Mouse (Mus musculus) myocyte (in vitro differentiated cells): ENCODE data around the gene H2-Eb2. TPM values are rescaled to one million over a fixed set of nuclear protein-coding genes. Genes with fewer than 3 reads are reported as not detected.

Source experiments
- H3K27me3 ChIP-seq: one replicate; pipeline ENCODE4 v1.6.1; 2011; ENCODE audit not compliant: control insufficient read depth, insufficient read depth, insufficient read length
- H3K36me3 ChIP-seq: one replicate; pipeline ENCODE4 v1.6.1; 2011; ENCODE audit not compliant: control insufficient read depth, insufficient read depth
- H3K4me2 ChIP-seq: one replicate; pipeline ENCODE4 v1.6.1; 2011; ENCODE audit warnings: low read depth, control low read depth
- H3K4me3 ChIP-seq: one replicate; pipeline ENCODE4 v1.5.1; 2011; ENCODE audit warnings: mild to moderate bottlenecking, control low read depth, moderate library complexity
- H3K79me2 ChIP-seq: one replicate; pipeline ENCODE4 v1.6.1; 2011; ENCODE audit not compliant: control insufficient read depth, insufficient read depth
- H3ac ChIP-seq: one replicate; pipeline ENCODE4 v1.6.1; 2011; ENCODE audit not compliant: control insufficient read depth, insufficient read length
- CEBPB ChIP-seq: IDR thresholded peaks from 2 replicates; pipeline ENCODE4 v1.6.1; 2011; ENCODE audit warnings: mild to moderate bottlenecking, moderate library complexity; ENCODE audit not compliant: poor library complexity, insufficient read depth, severe bottlenecking
- E2F4 ChIP-seq: IDR thresholded peaks from one replicate; pipeline ENCODE4 v1.6.1; 2011; ENCODE audit warnings: mild to moderate bottlenecking, control low read depth, moderate library complexity; ENCODE audit not compliant: insufficient read depth
- MAX ChIP-seq: IDR thresholded peaks from one replicate; pipeline ENCODE4 v1.6.1; 2011; ENCODE audit warnings: low read depth, mild to moderate bottlenecking, control low read depth
- MYOD1 ChIP-seq, 3 experiments: IDR thresholded peaks; one replicate each; pipeline ENCODE4 v1.6.1; 2011; ENCODE audit warnings: control low read depth in 2 of 3, low read depth in 2 of 3, mild to moderate bottlenecking in 2 of 3, moderate library complexity in 1 of 3; ENCODE audit not compliant: insufficient read length in 2 of 3, control insufficient read depth in 1 of 3
- MYOG ChIP-seq, 3 experiments: IDR thresholded peaks; one replicate each; pipeline ENCODE4 v1.6.1; 2011; ENCODE audit warnings: control low read depth in 2 of 3, low read depth in 2 of 3, mild to moderate bottlenecking in 2 of 3; ENCODE audit not compliant: insufficient read length in 2 of 3, control insufficient read depth in 1 of 3, insufficient read depth in 1 of 3
- POLR2A ChIP-seq: IDR thresholded peaks from one replicate; pipeline ENCODE4 v1.6.1; 2011; ENCODE audit warnings: low read depth, mild to moderate bottlenecking, control low read depth, moderate library complexity; ENCODE audit not compliant: insufficient read length
- POLR2AphosphoS2 ChIP-seq: IDR thresholded peaks from one replicate; pipeline ENCODE4 v1.6.1; 2011; ENCODE audit warnings: low read depth, control low read depth; ENCODE audit not compliant: insufficient read length
- REST ChIP-seq: IDR thresholded peaks from one replicate; pipeline ENCODE4 v1.6.1; 2011; ENCODE audit warnings: mild to moderate bottlenecking, control low read depth, moderate library complexity; ENCODE audit not compliant: insufficient read depth, insufficient read length
- SRF ChIP-seq: IDR thresholded peaks from one replicate; pipeline ENCODE4 v1.6.1; 2011; ENCODE audit warnings: low read depth; ENCODE audit not compliant: control insufficient read depth, insufficient read length
- TCF12 ChIP-seq: IDR thresholded peaks from one replicate; pipeline ENCODE4 v1.6.1; 2011; ENCODE audit warnings: mild to moderate bottlenecking, control low read depth; ENCODE audit not compliant: poor library complexity, insufficient read depth, severe bottlenecking
- TCF3 ChIP-seq: IDR thresholded peaks from one replicate; pipeline ENCODE4 v1.6.1; 2011; ENCODE audit warnings: low read depth, control low read depth; ENCODE audit not compliant: insufficient read length
- USF1 ChIP-seq: IDR thresholded peaks from one replicate; pipeline ENCODE4 v1.6.1; 2011; ENCODE audit warnings: low read depth, mild to moderate bottlenecking, control low read depth, moderate library complexity
- polyA plus RNA-seq: library from polyadenylated mRNA; unstranded; fragments of >200 nt; fragmentation: generic; extraction: Trizol; gene quantifications from one replicate; pipeline ENCODE4 v1.2.1, GENCODE M21; 2012; ENCODE audit warnings: missing spikeins

Gene H2-Eb2
- polyA plus RNA-seq, 1 experiment: not detected

DNA sequence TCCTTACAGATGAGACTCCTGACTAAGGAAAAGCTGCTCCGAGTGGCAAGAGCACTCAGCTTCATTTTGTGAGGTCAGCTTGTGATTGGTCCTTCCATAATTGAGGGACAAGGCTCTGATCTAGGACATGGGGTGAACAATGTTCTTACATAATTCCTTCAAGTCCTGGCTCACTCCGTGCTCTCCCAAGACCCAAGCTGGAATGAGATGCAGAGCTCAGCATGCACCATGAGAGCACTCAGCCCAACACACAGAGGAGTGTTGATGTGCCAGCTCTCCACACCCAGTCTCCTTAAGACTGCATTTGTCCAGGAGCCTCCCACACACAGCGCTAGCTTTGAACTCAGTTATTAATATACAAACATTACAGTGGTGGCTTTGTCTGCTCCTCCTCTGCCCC is 59.2 kb downstream of the H2-Eb2 start:
- Histone ChIP-seq H3K4me3 (no peak overlapping the region), H3K27me3 (no peaks in the 10 kb centered on the region), H3K79me2 (no peaks in the 10 kb centered on the region), H3K36me3 (no peaks in the 10 kb centered on the region), H3ac (no peak overlapping the region), H3K4me2 (no peak overlapping the region)
- no peak for TF ChIP-seq POLR2A
- no peak for TF ChIP-seq CEBPB
- TF ChIP-seq MYOD1 (IDR thresholded peaks at IDR 0.05; ENCODE audit: control insufficient read depth in 1 of 3, insufficient read length in 2 of 3, low read depth in 2 of 3): no peak
- no peak for TF ChIP-seq POLR2AphosphoS2
- no peak for TF ChIP-seq USF1
- TF ChIP-seq TCF3: no peak

GRCm38 (mm10) chr17:34386656-34387055 is 61.2 kb downstream of the H2-Eb2 start:
- H3K27me3 ChIP-seq: peaks cover 5% of the 10 kb centered on the region
- H3K4me3 ChIP-seq: no peak overlapping the region
- TF ChIP-seq TCF12: no peak
- H3K79me2 ChIP-seq: no peaks in the 10 kb centered on the region
- H3K36me3 ChIP-seq: no peaks in the 10 kb centered on the region
- no peak overlapping the region for H3ac ChIP-seq
- no peak overlapping the region for H3K4me2 ChIP-seq

DNA sequence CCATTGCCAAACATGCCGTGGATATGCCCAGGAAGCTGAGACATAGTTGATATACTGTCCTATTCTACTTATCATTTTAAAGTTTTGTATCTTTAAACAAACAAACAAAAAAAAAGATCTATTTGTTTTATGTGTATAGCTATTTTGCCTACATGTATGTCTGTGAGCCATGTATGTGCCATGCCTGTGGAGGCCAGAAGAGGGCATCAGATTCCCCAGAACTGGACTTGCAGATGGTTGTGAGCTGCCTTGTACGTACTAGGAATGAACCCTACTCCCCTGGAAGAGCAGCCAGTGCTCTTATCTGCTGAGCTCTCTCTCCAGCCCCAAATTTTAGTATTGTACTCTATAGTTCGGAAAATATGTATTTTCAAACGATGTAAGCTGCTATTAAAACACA is 63.0 kb downstream of the H2-Eb2 start:
- TF ChIP-seq TCF3 (no peak), E2F4 (no peak), POLR2A (no peak), TCF12 (no peak), REST (no peak), USF1 (no peak), MAX (no peak), SRF (no peak), CEBPB (no peak), MYOG (IDR thresholded peaks at IDR 0.05; ENCODE audit: control insufficient read depth in 1 of 3, insufficient read depth in 1 of 3, insufficient read length in 2 of 3, low read depth in 2 of 3) (no peak), POLR2AphosphoS2 (no peak), MYOD1 (IDR thresholded peaks at IDR 0.05; ENCODE audit: control insufficient read depth in 1 of 3, insufficient read length in 2 of 3, low read depth in 2 of 3) (no peak)
- H3K36me3 ChIP-seq: no peaks in the 10 kb centered on the region
- H3K27me3 ChIP-seq: peaks cover 12% of the 10 kb centered on the region

More for the DNA sequence above, 63.0 kb downstream of the H2-Eb2 start:
- no peak overlapping the region for H3K4me3 ChIP-seq
- no peak overlapping the region for H3ac ChIP-seq
- no peak overlapping the region for H3K4me2 ChIP-seq
- H3K79me2 ChIP-seq: no peaks in the 10 kb centered on the region

Other genes with a start within 250 kb of the H2-Eb2 start
- gene H2-Oa, start 233.3 kb upstream of the H2-Eb2 start, polyA plus RNA-seq: 0.07 TPM
- gene H2-DMa, start 206.1 kb upstream of the H2-Eb2 start, polyA plus RNA-seq: 7.2 TPM
- 90.1 TPM for gene Brd2, start 203.0 kb upstream of the H2-Eb2 start, polyA plus RNA-seq
- gene H2-DMb2, start 182.4 kb upstream of the H2-Eb2 start, polyA plus RNA-seq: not detected
- gene H2-DMb1, start 172.6 kb upstream of the H2-Eb2 start, polyA plus RNA-seq: not detected
- 0.62 TPM for gene Tap1, start 138.1 kb upstream of the H2-Eb2 start, polyA plus RNA-seq
- gene Psmb9, start 137.9 kb upstream of the H2-Eb2 start, polyA plus RNA-seq: 0.26 TPM
- 0.44 TPM for gene Psmb8, start 127.9 kb upstream of the H2-Eb2 start, polyA plus RNA-seq
- gene Tap2, start 122.1 kb upstream of the H2-Eb2 start, polyA plus RNA-seq: 5.3 TPM
- not detected for gene H2-Ob, start 86.8 kb upstream of the H2-Eb2 start, polyA plus RNA-seq
- not detected for gene H2-Ab1, start 68.0 kb upstream of the H2-Eb2 start, polyA plus RNA-seq
- not detected for gene H2-Aa, start 37.8 kb upstream of the H2-Eb2 start, polyA plus RNA-seq
- not detected for gene H2-Eb1, start 19.8 kb upstream of the H2-Eb2 start, polyA plus RNA-seq
- gene Btnl2, start 29.2 kb downstream of the H2-Eb2 start, polyA plus RNA-seq: not detected
- gene Btnl1, start 51.5 kb downstream of the H2-Eb2 start, polyA plus RNA-seq: not detected
- gene BC051142, start 73.2 kb downstream of the H2-Eb2 start, polyA plus RNA-seq: not detected
- gene Btnl4, start 151.7 kb downstream of the H2-Eb2 start, polyA plus RNA-seq: not detected
- gene Btnl6, start 191.7 kb downstream of the H2-Eb2 start, polyA plus RNA-seq: not detected
- gene Notch4, start 238.6 kb downstream of the H2-Eb2 start, polyA plus RNA-seq: 0.31 TPM